Mouse (Mus musculus): ENCODE data around the gene Mrfap1.

The Mrfap1 gene

DNA sequence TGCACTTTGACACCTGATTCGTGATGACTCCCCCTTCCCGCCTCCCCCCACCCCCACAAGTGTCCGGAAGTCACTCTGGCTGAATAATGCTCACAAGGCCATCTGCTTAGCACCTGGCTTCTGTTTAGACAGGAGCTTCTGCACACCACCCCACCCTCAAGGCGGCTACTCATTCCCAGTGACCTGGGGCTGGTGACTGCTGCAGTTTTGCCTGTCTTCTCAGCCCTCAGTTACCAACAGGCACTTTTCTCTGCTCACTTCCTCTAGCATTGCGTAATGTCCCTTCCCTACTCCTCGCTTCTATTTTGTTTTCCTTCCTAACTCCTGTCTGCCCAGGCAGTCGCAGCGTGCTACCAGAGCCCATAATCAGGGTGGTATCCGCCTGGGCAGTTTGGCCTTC, 4.7 kb downstream of the Mrfap1 start:
- in situ Hi-C loops (cut with MboI; ENCODE audit: low sequenced_read_pairs) = no loop called here

DNA sequence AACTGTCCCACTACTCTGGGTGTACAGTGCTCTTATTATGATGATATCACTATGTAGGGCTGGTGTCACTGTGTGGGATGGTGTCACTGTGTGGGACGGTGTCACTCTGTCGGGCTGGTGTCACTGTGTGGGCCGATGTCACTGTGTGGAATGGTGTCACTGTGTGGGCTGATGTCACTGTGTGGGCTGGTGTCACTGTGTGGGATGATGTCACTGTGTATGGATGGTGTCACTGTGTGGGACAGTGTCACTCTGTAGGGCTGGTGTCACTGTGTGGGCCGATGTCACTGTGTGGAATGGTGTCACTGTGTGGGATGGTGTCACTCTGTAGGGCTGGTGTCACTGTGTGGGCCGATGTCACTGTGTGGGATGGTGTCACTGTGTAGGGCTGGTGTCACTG, 10.5 kb downstream of the Mrfap1 start:
- in situ Hi-C loops (cut with MboI; ENCODE audit: low sequenced_read_pairs) = no loop called here

GRCm38 (mm10) chr5:36779512-36779911, 17.1 kb downstream of the Mrfap1 start:
- in situ Hi-C loops (cut with MboI; ENCODE audit: low sequenced_read_pairs) = no loop called here

DNA sequence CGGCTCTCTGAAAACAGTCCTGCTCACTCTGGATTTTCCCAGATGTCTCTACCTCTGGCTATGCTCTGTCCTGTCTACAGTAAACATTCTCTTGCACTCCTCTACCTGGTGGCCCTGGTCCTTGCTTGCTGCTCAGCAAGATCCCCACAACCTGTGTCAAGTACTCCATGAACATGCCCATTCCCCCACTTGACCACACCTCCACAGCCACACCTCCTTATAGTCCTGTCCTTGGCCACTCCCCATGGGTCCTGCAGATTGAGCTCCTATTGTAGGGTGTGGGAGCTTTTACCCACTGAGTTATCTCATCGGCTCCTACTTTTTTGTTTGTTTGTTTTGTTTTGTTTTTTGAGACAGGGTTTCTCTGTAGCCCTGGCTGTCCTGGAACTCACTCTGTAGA, 17.7 kb downstream of the Mrfap1 start:
- in situ Hi-C loops (cut with MboI; ENCODE audit: low sequenced_read_pairs) = no loop called here

DNA sequence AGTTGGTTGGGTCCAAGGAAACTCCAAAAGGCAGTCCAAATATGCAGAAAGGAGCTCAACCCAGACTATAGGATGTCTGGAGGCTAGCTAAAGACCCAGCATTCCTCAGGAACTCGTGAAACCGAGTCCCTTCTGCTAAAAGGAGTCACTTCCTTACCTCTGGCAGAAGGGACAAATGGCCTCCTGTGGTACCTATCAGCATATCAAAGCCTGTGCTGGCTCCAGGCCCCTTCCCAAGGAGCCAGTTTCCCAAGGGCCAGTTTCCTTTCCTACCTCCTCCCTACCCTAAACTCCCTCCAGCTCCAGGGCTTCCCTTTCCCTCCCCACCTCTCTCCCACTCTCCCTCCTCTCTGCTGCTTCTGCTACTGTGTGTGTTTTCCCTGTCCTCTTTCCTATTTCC, 19.4 kb downstream of the Mrfap1 start:
- in situ Hi-C loops (cut with MboI; ENCODE audit: low sequenced_read_pairs) = no loop called here

DNA sequence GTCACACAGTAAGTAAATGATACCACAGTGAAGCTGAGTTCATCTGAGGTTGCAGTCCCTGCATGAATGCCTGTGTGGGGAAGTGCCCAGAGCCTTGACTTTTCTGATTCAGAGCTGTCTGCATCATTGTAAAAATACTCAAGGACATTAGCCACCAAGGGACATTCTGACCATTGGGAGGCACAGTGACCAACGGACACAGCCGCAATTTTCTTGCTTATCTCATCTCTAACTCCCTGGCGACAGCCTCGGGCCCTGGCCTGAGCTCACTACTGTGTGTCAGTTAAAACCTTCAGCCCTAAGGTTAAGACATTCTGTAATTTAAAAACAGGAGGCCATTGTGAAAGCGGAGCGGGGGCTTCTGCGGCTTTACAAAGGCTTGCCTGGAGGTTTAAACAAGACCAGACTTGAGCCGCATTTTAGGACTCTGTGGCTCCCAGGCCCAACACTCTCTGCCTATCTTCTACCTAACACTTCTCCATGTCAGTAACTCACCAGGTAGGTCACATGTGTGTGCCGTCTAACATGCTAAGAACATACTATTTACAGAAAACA, 20.5 kb downstream of the Mrfap1 start:
- in situ Hi-C loops (cut with MboI; ENCODE audit: low sequenced_read_pairs) = no loop called here

DNA sequence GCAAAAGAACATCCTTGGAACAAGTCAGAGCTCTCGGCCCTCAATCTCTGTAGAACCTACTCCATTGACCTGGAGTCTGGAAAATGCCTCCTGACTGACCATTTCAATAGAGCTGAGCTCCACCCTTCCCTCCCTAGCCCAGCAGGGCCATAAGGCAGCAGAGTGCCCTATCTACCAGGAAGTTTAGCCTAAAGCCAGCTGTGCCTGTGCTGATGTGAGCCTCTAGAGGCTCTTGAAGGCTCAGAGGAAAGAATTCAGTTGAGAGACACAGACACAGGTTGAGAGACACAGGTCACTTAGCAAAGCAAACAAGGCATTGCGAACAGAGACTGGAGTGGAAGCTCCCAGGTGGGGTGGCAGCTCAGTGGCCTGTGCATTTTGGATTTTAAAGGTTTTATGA, 21.3 kb downstream of the Mrfap1 start:
- in situ Hi-C loops (cut with MboI; ENCODE audit: low sequenced_read_pairs) = no loop called here

DNA sequence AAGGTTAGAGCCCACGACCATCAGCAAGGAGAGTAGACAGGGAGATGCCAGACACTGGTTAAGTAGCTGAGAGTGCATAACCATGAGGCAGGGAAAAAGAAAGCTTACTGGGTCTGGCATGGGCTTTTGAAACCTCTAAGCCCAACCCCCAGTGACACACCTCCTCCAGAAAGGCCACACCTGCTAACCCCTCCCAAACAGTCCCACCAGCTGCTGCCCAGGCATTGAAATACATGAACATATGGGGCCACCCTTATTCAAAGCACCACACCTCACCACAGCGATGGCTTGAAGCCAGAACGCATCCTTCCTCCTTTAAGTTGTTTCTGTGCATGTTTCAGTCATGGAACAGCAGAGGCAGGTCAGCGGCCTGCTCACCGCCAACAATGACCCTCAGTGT, 24.0 kb downstream of the Mrfap1 start:
- in situ Hi-C loops (cut with MboI; ENCODE audit: low sequenced_read_pairs) = no loop called here

- in situ Hi-C loops (cut with MboI; ENCODE audit: low sequenced_read_pairs) = no loop called here
These were observed 27.0 kb downstream of the Mrfap1 start for GRCm38 (mm10) chr5:36769603-36770002.

- in situ Hi-C loops (cut with MboI; ENCODE audit: low sequenced_read_pairs) = no loop called here
These were observed 29.4 kb downstream of the Mrfap1 start for GRCm38 (mm10) chr5:36766958-36767703.

DNA sequence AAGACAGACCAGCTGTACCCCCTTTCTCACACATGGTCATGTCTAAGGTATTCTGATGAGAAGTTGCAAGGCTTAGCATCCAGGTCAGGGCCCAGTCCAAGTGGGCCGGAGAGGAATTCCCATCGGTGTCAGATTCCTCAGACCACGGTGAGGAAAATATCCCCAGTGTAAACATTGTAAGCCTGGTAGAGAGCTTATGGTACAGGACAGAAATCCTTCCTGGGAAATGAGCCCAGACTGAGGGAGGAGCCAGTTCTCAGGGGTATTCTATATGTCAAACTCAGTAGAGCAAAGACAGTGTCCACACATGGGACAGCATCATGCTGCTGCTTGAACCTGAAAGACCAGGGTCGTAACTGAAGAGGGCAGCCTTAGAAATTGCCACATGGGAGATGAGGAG, 36.7 kb downstream of the Mrfap1 start:
- in situ Hi-C loops (cut with MboI; ENCODE audit: low sequenced_read_pairs) = no loop called here

GRCm38 (mm10) chr5:36757033-36757432, 39.5 kb downstream of the Mrfap1 start:
- in situ Hi-C loops (cut with MboI; ENCODE audit: low sequenced_read_pairs) = no loop called here

DNA sequence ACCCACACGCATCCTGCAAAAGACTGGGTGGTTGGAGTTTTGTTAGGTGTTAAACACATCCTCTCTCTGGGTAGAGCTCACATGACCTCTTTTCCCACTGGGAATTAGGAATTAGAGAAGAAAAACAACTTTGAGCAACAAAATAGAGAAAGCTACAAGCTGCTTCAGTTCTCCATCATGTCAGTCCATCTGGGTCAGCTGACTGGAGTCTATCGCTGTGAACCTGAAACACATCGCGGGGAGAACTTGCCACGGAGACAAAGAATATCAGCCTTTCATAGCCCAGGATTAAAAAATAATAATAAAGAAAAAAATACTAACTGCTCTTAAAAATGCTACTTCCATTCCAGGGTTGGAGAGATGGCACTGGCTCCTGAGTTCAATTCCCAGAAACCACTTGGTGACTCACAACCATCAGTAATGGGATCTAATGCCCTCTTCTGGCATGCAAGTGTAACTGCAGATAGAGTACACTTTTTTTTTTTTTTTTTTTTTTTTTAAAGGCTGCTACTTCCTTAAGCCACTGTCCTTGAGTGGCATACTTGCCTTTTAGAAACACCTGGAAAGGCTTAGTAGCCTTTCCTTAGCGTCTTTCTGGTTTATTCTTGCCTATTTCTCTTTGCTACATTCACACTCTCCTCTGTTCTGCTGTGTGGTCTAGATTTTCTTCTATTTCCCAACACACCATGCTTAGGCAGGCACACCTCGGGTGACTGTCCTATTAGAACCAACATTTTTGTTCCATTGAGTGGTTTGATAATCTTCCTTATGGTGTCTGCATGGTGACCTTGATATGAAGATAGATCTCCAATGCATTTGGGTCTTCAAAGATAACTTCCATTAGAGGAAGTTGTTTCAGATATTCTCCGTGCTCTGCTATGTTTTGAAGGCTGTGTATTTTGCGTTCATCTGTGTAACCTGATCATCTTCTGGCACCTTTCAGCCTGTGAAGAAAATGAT, 46.2 kb downstream of the Mrfap1 start:
- in situ Hi-C loops (cut with MboI; ENCODE audit: low sequenced_read_pairs) = no loop called here

GRCm38 (mm10) chr5:36748536-36749061, 48.0 kb downstream of the Mrfap1 start, which contains the start of gene Bloc1s4:
Bloc1s4 (minus strand) TSS chr5:36748650.
- in situ Hi-C loops (cut with MboI; ENCODE audit: low sequenced_read_pairs) = loop anchor here (10.0 kb wide), 1 partner anchor 274 kb away; no protein-coding TSS in a partner anchor

DNA sequence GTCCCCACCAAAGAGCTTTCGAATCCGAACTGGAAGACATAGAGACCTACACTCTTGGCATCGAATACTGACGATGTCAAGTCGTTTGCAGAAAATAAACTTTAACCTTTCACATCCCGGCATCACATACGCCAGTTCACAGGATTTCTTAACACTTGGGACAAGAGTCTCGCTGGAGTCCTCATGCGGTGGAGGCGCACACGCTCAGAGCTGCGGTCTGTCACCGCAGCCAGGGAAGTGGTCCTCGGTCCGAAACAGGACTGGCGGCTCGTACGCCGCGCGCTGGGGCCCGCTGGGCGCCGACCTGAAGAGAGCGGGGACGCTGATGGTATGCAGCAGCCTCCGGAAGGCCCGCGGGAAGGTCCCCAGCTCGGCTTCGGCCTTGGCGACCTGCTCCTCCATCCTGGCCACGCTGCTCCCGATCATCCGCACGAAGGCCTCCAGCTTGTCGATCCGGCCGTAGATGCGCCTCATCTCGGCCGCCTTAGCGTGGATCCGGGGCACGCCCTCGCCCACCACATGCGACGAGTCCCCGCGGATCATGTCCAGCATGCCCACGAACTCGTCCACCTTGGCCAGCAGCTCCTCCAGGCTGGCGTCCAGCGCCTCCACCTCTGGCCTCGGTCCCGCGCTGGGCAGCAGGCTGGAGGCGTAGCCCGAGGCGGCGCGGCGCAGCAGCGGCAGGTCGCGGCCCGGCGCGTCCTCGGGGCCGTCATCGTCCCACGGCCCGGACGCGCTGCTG, 48.6 kb downstream of the Mrfap1 start:
- in situ Hi-C loops (cut with MboI; ENCODE audit: low sequenced_read_pairs) = loop anchor here (10.0 kb wide), 1 partner anchor 273 kb away; no protein-coding TSS in a partner anchor

GRCm38 (mm10) chr5:36747071-36747470, 49.5 kb downstream of the Mrfap1 start:
- in situ Hi-C loops (cut with MboI; ENCODE audit: low sequenced_read_pairs) = loop anchor here (10.0 kb wide), 1 partner anchor 272 kb away; no protein-coding TSS in a partner anchor

Measured in CH12F3 (cell line).